Mouse (Mus musculus) midbrain, embryonic 14.5 days (tissue): ENCODE measurements at regions not wholly inside any gene's neighbourhood (a gene's known extent, or its start where the extent isn't known, plus 50 kb on each side); places are given as distances from the start of the nearest gene placed in this dataset.

Source experiments
- ATAC-seq: fragments of 200-750 bp; cut with Nextera tagmentation; 2 replicates; pipeline ENCODE4 v1.8.0; 2017; ENCODE audit warnings: moderate number of reproducible peaks, moderate library complexity; ENCODE audit not compliant: low FRiP score, low TSS enrichment
- DNase-seq: peaks from one replicate; pipeline ENCODE4 v3.0.0-alpha.2; 2015
- H3K27ac ChIP-seq: fragments of 300-500 bp; sonication (generic); replicated peaks from 2 replicates; pipeline ENCODE4 v1.5.1; 2014; ENCODE audit warnings: mild to moderate bottlenecking, low read depth, low read length, moderate library complexity
- H3K27me3 ChIP-seq: fragments of 300-500 bp; sonication (generic); 2 replicates; pipeline ENCODE4 v1.6.1; 2014; ENCODE audit warnings: low read length, control low read depth, mixed read lengths; ENCODE audit not compliant: control insufficient read depth, insufficient read depth
- H3K36me3 ChIP-seq: fragments of 300-500 bp; sonication (generic); 2 replicates; pipeline ENCODE4 v1.6.1; 2014; ENCODE audit warnings: low read length, control low read depth; ENCODE audit not compliant: control insufficient read depth, insufficient read depth
- H3K4me1 ChIP-seq: fragments of 300-500 bp; sonication (generic); 2 replicates; pipeline ENCODE4 v1.6.1; 2014; ENCODE audit warnings: mild to moderate bottlenecking, antibody characterized with exemption, low read length, control low read depth; ENCODE audit not compliant: control insufficient read depth, insufficient read depth
- H3K4me2 ChIP-seq: fragments of 300-500 bp; sonication (generic); 2 replicates; pipeline ENCODE4 v1.6.1; 2014; ENCODE audit warnings: mild to moderate bottlenecking, low read length, moderate library complexity
- H3K4me3 ChIP-seq: fragments of 300-500 bp; sonication (generic); replicated peaks from 2 replicates; pipeline ENCODE4 v1.5.1; 2014; ENCODE audit warnings: low read depth, low read length
- H3K9ac ChIP-seq: fragments of 300-500 bp; sonication (generic); replicated peaks from 2 replicates; pipeline ENCODE4 v1.6.1; 2014; ENCODE audit warnings: mild to moderate bottlenecking, low read length, moderate library complexity
- H3K9me3 ChIP-seq: fragments of 300-500 bp; sonication (generic); 2 replicates; pipeline ENCODE4 v1.6.1; 2016; ENCODE audit warnings: low read length, control low read depth, mixed read lengths; ENCODE audit not compliant: control insufficient read depth
- WGBS: fragments of 180-500 bp; shearing (Covaris S2); extraction: QIAGEN DNeasy Blood & Tissue Kit; methylation state at CpG from one replicate; pipeline ENCODE4 v1.1.7; 2014; 5-methylcytosine and 5-hydroxymethylcytosine counted together

- H3K4me3 ChIP-seq: no peak overlapping the region
- H3K4me1 ChIP-seq: no peaks in the 10 kb centered on the region
- DNase-seq: no peak
- H3K4me2 ChIP-seq: no peak overlapping the region
- ATAC-seq: no peak
- no peak overlapping the region for H3K27ac ChIP-seq
- no peak overlapping the region for H3K9ac ChIP-seq
- no peaks in the 10 kb centered on the region for H3K36me3 ChIP-seq
- H3K27me3 ChIP-seq: no peaks in the 10 kb centered on the region
- no peaks in the 10 kb centered on the region for H3K9me3 ChIP-seq
Measured at GRCm38 (mm10) chr4:72329026-72329390, 128.3 kb upstream of the Tle1 start.

- H3K4me3 ChIP-seq: no peak overlapping the region
- no peak overlapping the region for H3K27ac ChIP-seq
- H3K9me3 ChIP-seq: no peaks in the 10 kb centered on the region
- H3K36me3 ChIP-seq: no peaks in the 10 kb centered on the region
- no peaks in the 10 kb centered on the region for H3K4me1 ChIP-seq
- WGBS: 96% methylated on average over 2 of the region's 2 CpGs
- no peak overlapping the region for H3K4me2 ChIP-seq
- ATAC-seq: peak; percentile 58; the same call in 1 of the 2 replicates
- peak; percentile 4 for DNase-seq
- H3K27me3 ChIP-seq: no peaks in the 10 kb centered on the region
- no peak overlapping the region for H3K9ac ChIP-seq
Measured at GRCm38 (mm10) chr4:72328282-72329025, 127.7 kb upstream of the Tle1 start.

- H3K27me3 ChIP-seq: no peaks in the 10 kb centered on the region
- no peaks in the 10 kb centered on the region for H3K9me3 ChIP-seq
- ATAC-seq: no peak
- no peak overlapping the region for H3K4me2 ChIP-seq
- H3K36me3 ChIP-seq: no peaks in the 10 kb centered on the region
- no peak overlapping the region for H3K4me3 ChIP-seq
- DNase-seq: no peak
- H3K4me1 ChIP-seq: no peaks in the 10 kb centered on the region
- H3K27ac ChIP-seq: no peak overlapping the region
- H3K9ac ChIP-seq: no peak overlapping the region
Measured at GRCm38 (mm10) chr4:72324913-72325312, 124.2 kb upstream of the Tle1 start.

DNA sequence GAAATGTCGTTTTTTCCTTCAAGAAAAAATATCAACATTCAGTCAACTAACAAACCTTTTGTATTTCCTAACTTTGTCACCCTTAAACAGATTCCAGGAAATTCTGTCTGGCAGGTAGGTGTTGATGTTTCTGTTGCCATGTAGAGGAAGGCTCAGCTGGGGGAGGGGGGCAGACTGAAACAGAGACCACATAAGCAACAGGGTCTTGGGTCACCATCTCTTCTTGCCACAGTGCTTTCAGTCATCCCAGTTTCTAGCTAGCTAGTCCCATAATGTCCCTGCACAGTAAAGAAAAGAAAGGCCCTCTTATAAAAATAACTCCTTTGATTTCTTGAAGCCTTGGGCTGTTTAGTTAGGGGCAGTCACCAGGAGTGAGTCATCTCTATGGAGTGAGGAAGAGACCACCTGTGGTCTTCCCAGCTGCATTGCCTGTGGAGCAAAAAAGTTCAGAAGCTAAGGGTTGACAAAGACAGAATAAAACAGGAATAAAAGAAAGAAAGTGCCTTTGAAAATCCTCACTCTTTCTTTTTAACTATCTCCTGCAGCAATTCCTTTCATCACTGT lies 84.5 kb upstream of the Tle1 start:
- WGBS: 51% methylated on average over 1 of the region's 1 CpGs
- Histone ChIP-seq H3K4me2 (no peak overlapping the region), H3K4me1 (no peaks in the 10 kb centered on the region), H3K36me3 (no peaks in the 10 kb centered on the region), H3K9ac (no peak overlapping the region), H3K4me3 (no peak overlapping the region), H3K27me3 (no peaks in the 10 kb centered on the region), H3K27ac (no peak overlapping the region), H3K9me3 (no peaks in the 10 kb centered on the region)
- DNase-seq (peak; percentile 30), ATAC-seq (no peak; the same call in 1 of the 2 replicates)

DNA sequence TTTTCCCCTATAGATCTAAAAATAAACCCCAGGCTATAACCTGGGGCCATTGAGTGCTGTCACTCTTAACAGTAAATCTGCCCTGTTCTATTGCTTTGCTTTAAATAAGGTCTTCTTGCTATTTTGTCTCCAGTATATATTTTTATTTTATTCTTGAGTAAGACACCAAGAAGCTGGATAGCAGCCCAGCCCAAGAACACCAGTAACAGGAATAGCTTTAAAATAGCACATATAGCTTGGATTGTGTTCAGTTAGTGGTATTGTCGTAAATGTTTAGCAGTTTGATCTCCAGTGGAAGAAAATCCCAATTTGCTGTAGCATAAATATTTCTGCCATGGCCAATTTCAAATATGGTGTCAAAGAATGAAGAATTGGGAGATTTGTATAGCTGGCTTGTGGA lies 49.8 kb upstream of the Tle1 start:
- Histone ChIP-seq H3K9ac (no peak overlapping the region), H3K4me3 (no peak overlapping the region), H3K9me3 (no peaks in the 10 kb centered on the region), H3K27ac (no peak overlapping the region), H3K4me1 (no peaks in the 10 kb centered on the region), H3K27me3 (no peaks in the 10 kb centered on the region), H3K4me2 (no peak overlapping the region), H3K36me3 (no peaks in the 10 kb centered on the region)
- 90% methylated on average over 1 of the region's 1 CpGs for WGBS
- no peak for DNase-seq
- ATAC-seq: no peak
